Mouse (Mus musculus): ENCODE results near the gene Zfp839.

DNA sequence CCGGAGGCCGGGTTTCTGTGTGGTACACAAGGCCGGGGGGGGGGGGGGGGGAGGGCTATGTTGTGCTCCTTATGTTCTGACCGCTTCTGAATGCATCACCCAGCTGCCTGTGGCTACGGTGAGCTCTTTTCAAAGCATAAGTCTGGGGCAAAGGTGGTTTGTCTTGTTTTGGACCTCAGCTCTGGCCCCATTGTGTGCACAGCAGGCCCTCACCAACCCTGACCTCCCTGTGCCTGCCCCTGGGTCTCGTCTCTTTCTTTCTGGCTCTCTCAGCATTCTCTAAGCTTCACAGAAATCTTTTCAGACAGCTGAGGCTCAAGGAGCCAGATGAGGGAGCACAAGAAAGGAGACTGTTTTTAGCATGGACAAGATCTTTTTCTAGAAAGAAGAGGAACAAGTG is 15.5 kb downstream of the Zfp839 start:
- TF ChIP-seq CTCF (IDR thresholded peaks at IDR 0.05; ENCODE audit: low read depth) (no peak), EP300 (optimal IDR thresholded peaks at IDR 0.05) (no peak)
